Mouse (Mus musculus) large intestine, adult 2 months (tissue): Measurements from ENCODE around the gene Jsrp1. TPM values are rescaled to one million over a fixed set of nuclear protein-coding genes. Genes with fewer than 3 reads are reported as not detected.
A peak's percentile ranks its signal among the peaks of the same experiment; 100 is the strongest.

Experiments
- DNase-seq: peaks from one replicate; pipeline ENCODE4 v3.0.0-alpha.2; 2012; ENCODE audit warnings: low read depth, low spot score
- WGBS: fragments of 180-500 bp; shearing (Covaris S2); methylation state at CpG from one replicate; pipeline ENCODE4 v1.1.7; 2018; 5-methylcytosine and 5-hydroxymethylcytosine counted together
- polyA plus RNA-seq: library from polyadenylated mRNA; depleted of rRNA; stranded (reverse); fragments of >200 nt; gene quantifications from 2 replicates; pipeline ENCODE4 v1.2.3, GENCODE M21; 2012; rRNA removed

The Jsrp1 gene
- not detected in 2 replicates for polyA plus RNA-seq

GRCm38 (mm10) chr10:80813366-80813765, at the start of gene Jsrp1:
Gene Jsrp1 (minus strand): TSS chr10:80813498.
- WGBS, result 83% methylated on average over 4 of the region's 4 CpGs
- DNase-seq, result no peak

DNA sequence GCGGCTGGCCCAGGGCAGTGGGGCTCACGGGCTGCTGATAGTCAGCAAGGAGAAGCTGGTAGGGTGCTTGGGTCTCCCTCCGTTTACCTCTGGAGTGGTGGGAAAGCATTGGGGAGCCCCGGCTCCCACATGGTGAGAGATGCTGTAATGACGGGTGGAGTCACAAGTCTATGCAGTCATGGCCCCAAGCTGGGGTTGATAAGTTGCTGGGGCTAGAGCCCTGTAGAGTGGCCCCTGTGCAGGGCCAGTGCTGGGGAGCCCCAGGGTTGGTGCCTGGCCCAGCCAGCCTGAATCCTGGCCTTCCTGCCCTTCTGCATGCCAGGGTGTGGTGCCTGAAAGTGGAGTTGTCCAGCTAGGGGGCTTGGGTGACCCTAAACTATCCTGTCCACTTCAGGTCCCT, 49.0 kb upstream of the Jsrp1 start:
- no peak for DNase-seq
- 92% methylated on average over 5 of the region's 5 CpGs for WGBS

DNA sequence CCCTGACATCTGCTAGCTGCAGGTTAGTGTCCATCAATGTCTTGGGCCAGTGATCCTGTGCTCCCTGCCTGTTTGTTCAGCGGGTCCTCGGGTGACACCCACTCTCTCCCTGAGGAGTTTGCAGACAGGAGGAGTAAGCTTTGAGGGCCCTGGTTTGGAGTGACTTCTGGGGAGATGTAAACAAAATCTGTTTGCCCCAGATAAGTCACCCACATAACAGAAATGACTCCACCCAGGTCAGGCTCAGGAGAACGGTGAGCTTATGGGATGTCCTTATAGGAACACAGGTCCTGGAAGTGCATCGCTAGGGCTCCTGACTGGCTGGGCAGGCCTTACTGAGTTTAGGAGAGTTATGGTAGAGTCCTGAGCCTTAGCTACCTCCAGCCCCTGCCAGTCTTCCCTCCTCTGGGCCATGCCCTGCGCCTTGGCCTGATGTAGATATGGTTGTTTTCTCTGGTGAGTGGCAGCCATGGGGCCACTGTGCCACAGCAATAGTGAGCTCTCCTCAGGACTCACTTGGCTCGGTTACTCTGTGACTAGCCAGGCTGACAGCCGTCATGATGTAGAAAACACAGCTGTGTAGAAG, 45.1 kb upstream of the Jsrp1 start:
- WGBS, result 80% methylated on average over 7 of the region's 7 CpGs
- no peak for DNase-seq

- no peak for DNase-seq
- 79% methylated on average over 3 of the region's 3 CpGs for WGBS
Observed at GRCm38 (mm10) chr10:80857848-80858247, 44.5 kb upstream of the Jsrp1 start.

GRCm38 (mm10) chr10:80857386-80857785, 44.1 kb upstream of the Jsrp1 start:
- WGBS, result 70% methylated on average over 8 of the region's 8 CpGs

DNA sequence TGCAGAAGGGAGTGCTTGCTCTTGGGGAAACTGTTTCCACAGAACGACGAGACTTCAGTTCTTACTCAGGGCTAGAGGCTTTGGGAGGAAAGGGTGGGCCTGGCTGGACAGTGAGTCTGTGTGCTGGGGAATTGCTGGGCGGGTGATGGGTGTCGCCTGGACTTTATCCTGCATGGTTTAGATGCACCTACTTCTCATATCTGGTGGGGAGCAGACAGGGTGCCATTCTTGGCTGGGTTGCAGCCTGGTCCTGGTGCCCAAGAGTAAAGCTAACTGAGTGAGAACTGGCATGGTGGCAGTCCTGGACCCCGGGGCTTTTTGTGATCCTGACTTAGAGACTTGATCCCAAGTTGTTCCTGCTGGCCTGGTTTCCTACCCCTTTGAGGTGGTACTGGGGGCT, 43.6 kb upstream of the Jsrp1 start:
- DNase-seq, result no peak

More at GRCm38 (mm10) chr10:80857386-80857785, 44.1 kb upstream of the Jsrp1 start:
- no peak for DNase-seq

DNA sequence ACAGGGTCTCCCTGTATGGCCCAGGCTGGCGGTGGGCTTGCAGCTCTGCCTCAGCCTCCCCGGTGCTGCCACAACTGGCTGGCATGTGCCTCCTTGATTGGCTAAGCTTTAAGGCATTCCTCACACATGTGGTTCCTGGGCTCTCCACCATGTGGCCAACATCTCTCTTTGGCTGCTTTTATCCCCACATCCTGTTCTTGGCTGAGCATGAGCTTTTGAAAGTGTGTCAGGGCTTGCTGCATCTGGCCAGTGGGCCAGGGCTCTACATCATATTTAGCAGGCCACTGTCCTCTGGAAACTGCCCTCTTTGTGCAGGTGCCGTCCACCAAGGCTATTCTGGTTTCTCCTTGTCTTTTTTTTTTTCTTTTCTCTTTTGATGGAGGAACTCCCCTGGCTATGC, 43.0 kb upstream of the Jsrp1 start:
- 49% methylated on average over 3 of the region's 3 CpGs for WGBS

More for the DNA sequence above, 43.6 kb upstream of the Jsrp1 start:
- WGBS, result 55% methylated on average over 5 of the region's 5 CpGs

GRCm38 (mm10) chr10:80855749-80856073, 42.4 kb upstream of the Jsrp1 start:
- no peak for DNase-seq
- WGBS, result 9% methylated on average over 11 of the region's 11 CpGs

More for the DNA sequence above, 43.0 kb upstream of the Jsrp1 start:
- no peak for DNase-seq

- WGBS, result under 1% methylated on average over 81 of the region's 81 CpGs
- DNase-seq, result peak; percentile 62
Observed at GRCm38 (mm10) chr10:80854913-80855748, 41.8 kb upstream of the Jsrp1 start, which contains the start of the genes Lsm7 and Sppl2b. Gene Lsm7 (minus strand): TSS chr10:80855209. Gene Sppl2b (plus strand): TSS chr10:80855275.

GRCm38 (mm10) chr10:80848571-80848970, 35.3 kb upstream of the Jsrp1 start:
- WGBS, result 5% methylated on average over 10 of the region's 10 CpGs
- no peak for DNase-seq

DNA sequence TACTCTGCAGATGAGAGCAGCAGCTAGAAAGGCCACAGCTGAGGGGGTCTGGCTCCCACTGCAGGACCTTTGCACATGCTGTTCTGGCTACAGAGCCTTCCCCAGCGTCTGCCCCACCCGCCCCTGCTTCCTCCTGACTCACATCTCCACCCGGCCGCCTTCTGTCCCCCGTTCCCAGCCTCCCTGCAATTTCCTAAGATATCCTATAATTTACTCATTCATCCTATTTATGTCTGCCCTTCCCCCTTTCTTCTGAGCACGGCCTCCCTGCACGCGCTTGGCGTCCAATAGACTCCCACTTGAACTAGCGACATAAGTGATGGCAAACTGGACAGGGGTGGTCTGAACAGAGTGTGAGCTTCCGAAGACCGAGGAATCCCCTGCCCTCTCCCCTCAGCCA, 32.4 kb upstream of the Jsrp1 start:
- 58% methylated on average over 12 of the region's 12 CpGs for WGBS

DNA sequence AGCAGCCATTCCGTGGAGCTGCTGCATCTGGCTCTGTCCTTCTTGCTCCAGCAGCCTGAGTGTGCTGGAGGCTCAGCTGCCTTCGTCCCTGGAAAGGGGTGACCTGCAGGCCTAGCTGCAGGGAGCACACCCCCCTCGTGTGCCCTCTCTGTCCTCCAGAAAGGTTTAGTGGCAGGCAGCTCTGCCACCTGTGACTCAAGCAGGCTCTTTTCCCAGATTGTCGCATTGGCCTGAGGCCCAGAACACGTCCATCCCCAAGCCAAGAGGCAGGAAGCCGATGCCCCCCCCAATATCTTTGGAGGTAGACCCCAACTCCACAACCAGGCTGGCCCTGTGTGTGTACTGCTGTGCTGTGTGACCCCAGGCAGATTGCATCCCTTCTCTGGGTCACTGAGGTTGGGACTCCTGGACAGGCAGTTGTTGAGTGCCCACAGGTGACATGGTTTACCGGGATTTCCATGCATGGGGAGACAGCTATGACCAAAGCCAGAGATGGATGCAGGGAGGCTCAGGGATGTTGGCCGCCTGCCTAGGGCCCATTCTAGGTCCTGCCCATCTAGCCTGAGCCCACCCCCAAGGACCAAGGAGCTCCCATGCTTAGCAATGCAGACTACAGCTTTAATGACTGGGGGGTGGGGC, 31.9 kb upstream of the Jsrp1 start:
- WGBS, result 75% methylated on average over 8 of the region's 8 CpGs
- no peak for DNase-seq

More for the DNA sequence above, 32.4 kb upstream of the Jsrp1 start:
- DNase-seq, result no peak

DNA sequence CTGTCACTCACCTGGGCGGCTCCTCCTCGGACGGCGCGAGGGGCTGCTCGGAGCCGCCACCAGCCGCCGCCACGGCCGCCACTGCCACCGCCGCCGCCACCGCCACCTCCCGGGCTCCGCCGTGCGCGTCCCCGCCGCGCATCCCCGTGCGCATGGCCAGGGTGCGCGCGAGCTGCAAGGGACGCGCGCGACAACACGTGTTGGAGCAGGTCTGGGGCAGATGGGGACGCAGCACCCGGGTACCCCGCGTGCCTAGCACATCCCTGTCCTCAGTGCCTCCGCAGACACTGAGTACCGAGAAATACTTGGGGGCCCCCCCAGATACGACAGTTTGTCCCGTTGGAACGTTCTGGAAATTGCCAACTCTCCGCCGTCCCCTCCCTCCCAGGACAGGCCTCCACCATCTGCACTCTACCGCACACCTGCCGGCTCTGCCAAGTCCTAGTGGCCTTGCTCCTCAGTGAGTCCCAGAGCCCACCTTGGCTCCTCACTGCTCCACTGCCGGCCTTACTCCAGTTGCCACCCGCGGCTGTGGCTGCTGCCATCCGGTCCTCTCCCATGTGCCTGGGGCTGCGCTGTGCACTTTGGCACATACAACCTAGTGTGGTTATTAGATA, 30.7 kb upstream of the Jsrp1 start, which contains the start of gene Lingo3:
Lingo3 (minus strand) TSS at position 109 of the 617 bp plus-strand sequence.
- no peak for DNase-seq
- 4% methylated on average over 46 of the region's 51 CpGs for WGBS

DNA sequence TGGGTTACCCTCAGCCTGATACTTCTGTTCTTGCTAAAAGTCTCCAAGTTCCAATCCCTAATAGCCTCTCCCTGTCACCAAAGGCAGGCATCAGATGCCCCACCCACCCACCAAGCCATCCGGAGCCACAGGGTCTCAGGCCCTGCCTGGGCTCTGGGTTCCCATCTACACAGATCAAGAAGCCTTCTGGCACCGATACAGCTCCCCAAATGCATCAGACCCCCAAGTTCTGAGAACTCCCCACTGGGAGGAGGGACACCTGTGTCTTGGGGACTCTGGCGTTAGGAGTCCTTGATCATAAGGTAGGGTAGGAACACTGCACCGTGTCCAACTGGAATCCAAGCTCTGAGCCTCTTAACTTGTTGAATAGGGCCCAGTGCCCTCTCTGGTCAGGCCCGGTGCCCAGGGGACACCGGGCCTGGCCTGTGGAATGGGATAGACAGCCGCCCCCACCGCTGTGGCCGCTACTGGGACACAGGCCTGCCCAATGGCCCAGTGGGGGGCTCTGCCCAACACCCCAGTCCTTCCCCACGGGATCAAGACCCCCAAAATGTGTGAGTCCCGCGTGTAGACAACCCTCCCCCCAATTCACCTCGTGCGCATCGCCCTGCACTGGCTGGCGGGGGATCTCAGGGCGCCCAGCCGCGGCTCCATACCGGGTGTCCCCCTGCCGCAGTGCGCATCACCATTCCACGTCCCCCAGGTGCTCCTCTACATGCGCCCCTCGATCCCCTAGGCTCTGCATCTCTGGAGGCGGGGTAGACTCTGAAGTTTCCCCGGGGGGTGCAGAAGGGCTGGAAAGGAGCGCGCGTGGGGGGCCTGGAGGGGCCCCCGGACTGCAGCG, 30.0 kb upstream of the Jsrp1 start:
- WGBS, result 11% methylated on average over 32 of the region's 32 CpGs
- no peak for DNase-seq

DNA sequence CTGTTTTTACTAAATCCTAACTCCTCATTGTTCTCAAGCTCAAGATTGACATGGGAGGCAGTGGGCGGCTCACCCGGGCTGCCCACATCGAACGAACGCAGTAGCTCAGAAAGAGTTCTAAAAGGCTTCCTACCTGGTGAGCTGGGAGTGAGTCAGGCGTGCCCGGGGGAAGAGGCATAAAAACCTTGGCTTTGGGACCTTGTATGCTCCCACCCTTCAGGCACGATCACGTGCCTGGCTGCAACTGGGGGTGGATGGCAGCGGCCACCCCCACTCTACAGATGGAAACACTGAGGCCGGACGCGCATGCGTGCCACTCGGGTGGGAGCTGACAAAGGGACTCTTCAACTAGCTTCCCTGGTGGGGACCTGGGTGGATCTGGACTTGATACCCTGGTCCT, 29.0 kb upstream of the Jsrp1 start:
- no peak for DNase-seq
- 78% methylated on average over 15 of the region's 15 CpGs for WGBS

DNA sequence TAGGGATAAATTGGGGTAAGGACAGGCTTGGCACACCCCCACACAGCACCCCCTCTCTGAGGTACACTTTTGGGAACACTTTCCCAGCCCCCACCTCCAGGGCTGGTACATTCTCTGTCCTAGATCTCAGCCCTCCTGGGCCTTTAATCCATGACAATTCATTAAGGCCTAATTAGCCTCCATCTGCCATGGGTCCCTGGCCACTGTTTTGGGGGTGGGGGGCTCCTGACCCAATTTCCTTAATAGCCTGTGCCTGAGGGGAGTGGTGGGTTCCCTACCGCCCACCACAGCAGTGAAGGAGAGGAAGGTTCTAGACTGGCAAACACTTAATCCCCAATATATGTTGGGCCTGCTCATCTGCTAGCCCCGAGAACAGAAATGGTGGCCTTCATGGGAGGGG, 28.4 kb upstream of the Jsrp1 start:
- 82% methylated on average over 2 of the region's 2 CpGs for WGBS

DNA sequence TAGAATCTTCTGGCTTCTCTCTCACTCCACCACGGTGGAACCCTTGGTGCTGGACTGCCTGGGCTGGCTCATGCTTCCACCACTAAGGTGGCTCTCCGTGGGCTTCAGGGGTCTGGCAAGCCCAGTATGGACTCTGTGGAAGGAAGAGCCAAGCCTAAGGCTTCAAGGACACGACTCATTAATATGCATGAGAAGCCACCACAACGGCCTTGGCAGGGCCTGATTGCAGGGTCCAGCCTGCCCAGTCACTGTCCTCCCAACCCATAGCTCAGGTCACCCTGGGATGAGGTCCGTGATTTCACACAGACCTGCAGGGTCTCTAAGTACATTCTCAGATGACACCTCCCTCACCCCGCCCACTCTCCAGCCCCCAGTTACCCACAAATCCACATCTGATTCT, 26.6 kb upstream of the Jsrp1 start:
- 52% methylated on average over 6 of the region's 6 CpGs for WGBS
- DNase-seq, result no peak

More for the DNA sequence above, 28.4 kb upstream of the Jsrp1 start:
- DNase-seq, result no peak

DNA sequence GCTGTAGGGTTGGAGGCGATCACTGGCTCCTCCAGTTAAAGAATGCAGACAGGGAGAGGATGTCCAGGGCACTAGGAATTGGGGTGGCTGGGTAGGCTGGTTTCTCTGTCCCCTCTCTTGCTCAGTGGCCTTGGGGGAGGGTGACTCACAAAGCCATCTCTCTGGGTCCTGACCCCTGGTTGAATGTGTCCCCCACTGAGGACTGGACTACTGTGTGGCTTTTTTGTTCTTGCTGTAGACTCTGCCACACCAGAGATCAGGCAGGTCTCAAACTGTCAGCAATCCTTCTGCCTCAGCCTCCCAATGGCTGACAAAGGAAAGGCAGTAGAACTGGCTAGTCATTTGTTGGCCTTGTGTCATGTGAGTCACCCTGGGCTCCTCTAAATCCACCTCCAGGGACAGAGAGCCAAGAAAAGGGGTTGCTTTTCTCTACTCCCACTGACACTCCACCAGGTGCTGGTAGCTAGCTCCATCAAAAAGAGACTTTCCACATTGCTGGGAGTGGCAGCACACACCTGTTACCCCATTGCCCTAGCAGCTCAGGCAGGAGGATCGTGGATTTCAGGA, 25.1 kb upstream of the Jsrp1 start:
- DNase-seq, result no peak
- WGBS, result 43% methylated on average over 2 of the region's 2 CpGs

DNA sequence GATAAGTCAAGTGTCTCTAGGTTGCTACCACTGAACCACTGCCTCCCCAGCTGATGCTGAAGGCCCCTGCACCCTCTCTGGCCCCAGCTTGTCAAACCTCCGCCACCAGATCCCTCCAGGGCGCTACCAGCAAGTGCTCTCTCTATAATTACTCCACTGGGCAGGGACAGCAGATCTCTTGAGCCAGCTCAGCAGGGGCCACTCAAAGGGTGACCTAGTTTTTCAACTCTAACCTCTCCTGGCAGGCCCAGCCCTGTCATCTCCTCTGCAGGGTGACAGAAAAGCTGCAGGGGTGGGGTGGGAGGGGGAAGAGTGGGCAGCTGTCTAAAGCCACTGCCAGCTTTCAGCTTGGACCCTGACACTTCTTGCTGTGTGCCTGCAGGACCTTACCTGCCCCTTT, 24.5 kb upstream of the Jsrp1 start:
- no peak for DNase-seq
- WGBS, result 29% methylated on average over 2 of the region's 2 CpGs
